Mouse (Mus musculus): ENCODE measurements at regions not wholly inside any gene's neighbourhood (a gene's known extent, or its start where the extent isn't known, plus 50 kb on each side); places are given as distances from the start of the nearest gene placed in this dataset.
A peak's percentile ranks its signal among the peaks of the same experiment; 100 is the strongest.

DNA sequence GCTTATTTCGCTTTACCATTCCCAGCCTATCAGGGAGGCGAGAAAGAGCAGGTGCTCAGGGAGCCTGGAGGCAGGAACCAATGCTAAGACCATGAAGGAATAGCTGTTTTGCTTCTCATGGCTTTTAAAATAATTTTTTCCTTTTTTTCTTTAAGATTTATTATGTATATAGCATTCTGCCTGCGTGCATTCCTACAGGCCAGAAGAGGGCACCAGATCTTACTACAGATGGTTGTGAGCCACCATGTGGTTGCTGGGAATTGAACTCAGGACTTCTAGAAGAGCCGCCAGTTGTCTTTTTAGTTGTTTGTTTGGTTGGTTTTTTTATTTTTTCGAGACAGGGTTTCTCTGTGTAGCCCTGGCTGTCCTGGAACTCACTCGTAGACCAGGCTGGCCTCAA is 113.6 kb upstream of the Armc2 start:
- Histone ChIP-seq H3K27ac (peak overlapping the region; percentile 16; the same call in 1 of the 2 replicates), H3K9me3 (no peaks in the 10 kb centered on the region), H3K36me3 (replicated peaks) (no peaks in the 10 kb centered on the region), H3K27me3 (ENCODE audit: poor library complexity, severe bottlenecking) (no peaks in the 10 kb centered on the region), H3K4me1 (peaks cover 10% of the 10 kb centered on the region; the same call in 1 of the 2 replicates), H3K4me3 (no peak overlapping the region)
- WGBS, result 91% methylated on average over 6 of the region's 6 CpGs
- no peak for DNase-seq (ENCODE audit: extremely low spot score, low spot score)

GRCm38 (mm10) chr10:42131298-42131697 is 113.1 kb upstream of the Armc2 start:
- Histone ChIP-seq H3K27me3 (ENCODE audit: poor library complexity, severe bottlenecking) (no peaks in the 10 kb centered on the region), H3K4me3 (no peak overlapping the region), H3K36me3 (replicated peaks) (no peaks in the 10 kb centered on the region), H3K4me1 (peaks cover 10% of the 10 kb centered on the region; the same call in 1 of the 2 replicates), H3K27ac (peak overlapping the region; percentile 16; the same call in 1 of the 2 replicates), H3K9me3 (no peaks in the 10 kb centered on the region)
- no peak for DNase-seq (ENCODE audit: extremely low spot score, low spot score)
- 87% methylated on average over 2 of the region's 2 CpGs for WGBS

- H3K4me1 ChIP-seq, result 0 out of 2 replicates have a peak, but pooled peaks cover 3% of the 10 kb centered on the region
- H3K36me3 ChIP-seq (replicated peaks), result no peaks in the 10 kb centered on the region
- H3K27ac ChIP-seq, result no peak overlapping the region
- no peaks in the 10 kb centered on the region for H3K27me3 ChIP-seq (ENCODE audit: poor library complexity, severe bottlenecking)
- no peak overlapping the region for H3K4me3 ChIP-seq
- DNase-seq (ENCODE audit: extremely low spot score, low spot score), result no peak
- 90% methylated on average over 14 of the region's 14 CpGs for WGBS
- no peaks in the 10 kb centered on the region for H3K9me3 ChIP-seq
These were observed 109.7 kb upstream of the Armc2 start for GRCm38 (mm10) chr10:42127865-42128419.

DNA sequence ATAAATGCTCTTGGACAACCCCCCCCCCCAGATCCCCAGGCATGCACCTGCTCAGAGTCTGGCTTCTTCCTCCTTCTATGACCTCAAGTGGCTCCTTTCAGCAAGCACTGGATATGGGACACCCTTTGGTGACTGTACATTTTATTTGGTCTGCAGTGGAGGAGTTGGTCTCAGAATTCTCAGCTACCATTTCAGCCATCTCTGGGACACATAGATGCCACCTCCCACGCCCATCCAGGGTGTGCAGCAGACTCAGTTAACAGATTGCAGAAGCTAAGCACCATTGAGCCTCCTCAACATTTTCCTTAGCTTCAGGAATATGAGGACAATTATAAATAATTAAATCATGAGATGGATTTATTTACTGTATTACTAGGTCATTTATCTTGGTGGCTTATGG is 108.6 kb upstream of the Armc2 start:
- Histone ChIP-seq H3K27me3 (ENCODE audit: poor library complexity, severe bottlenecking) (no peaks in the 10 kb centered on the region), H3K9me3 (no peaks in the 10 kb centered on the region), H3K4me3 (no peak overlapping the region), H3K36me3 (replicated peaks) (no peaks in the 10 kb centered on the region), H3K4me1 (peaks cover 3% of the 10 kb centered on the region; the same call in 1 of the 2 replicates), H3K27ac (no peak overlapping the region)
- DNase-seq (ENCODE audit: extremely low spot score, low spot score), result no peak
- WGBS, result 83% methylated on average over 1 of the region's 1 CpGs

DNA sequence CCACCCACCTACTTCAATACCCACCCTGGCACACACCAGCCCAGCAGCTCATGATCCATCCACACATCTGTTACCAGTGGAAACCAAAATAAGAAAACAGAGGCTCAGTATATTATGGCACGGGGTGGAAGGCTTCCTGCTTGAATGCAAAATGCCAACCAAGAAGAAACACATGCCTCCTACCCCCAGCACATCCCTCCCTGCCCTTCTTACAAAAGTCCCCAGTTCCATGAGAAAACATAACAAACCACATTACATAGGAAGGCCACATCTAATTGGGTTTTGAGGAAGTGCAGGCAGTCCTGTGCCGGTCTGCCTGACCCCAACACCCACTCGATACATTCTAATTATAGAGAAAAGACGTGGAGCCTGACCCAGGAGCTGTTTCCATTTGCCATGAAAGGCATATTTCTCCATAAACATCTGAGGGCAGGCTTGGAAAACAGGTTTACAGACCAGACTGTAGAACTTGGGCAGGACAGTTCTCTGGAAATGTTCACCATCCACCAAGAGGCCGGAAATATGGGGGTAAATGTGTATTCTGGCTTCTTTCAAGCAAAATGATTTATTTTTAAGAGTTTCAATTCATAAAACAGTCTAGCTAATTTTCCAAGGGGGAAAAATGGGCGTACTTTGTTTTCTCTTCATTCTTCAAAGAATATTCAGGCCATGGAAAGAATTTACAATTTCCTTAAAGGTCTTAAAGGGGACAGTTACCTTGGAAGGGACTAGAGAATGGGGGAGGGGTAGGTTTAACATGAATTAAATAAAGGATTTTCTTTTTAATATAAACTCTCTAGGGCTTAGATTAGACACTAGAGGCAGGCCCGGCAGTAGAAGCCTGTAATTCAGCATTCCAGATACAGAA is 104.8 kb upstream of the Armc2 start:
- Histone ChIP-seq H3K27ac (no peak overlapping the region), H3K4me1 (no peaks in the 10 kb centered on the region; the same call in 1 of the 2 replicates), H3K9me3 (no peaks in the 10 kb centered on the region), H3K4me3 (no peak overlapping the region), H3K27me3 (ENCODE audit: poor library complexity, severe bottlenecking) (no peaks in the 10 kb centered on the region), H3K36me3 (replicated peaks) (no peaks in the 10 kb centered on the region)
- 82% methylated on average over 7 of the region's 7 CpGs for WGBS
- no peak for DNase-seq (ENCODE audit: extremely low spot score, low spot score)

GRCm38 (mm10) chr10:42121984-42122383 is 103.7 kb upstream of the Armc2 start:
- Histone ChIP-seq H3K4me1 (no peaks in the 10 kb centered on the region; the same call in 1 of the 2 replicates), H3K9me3 (no peaks in the 10 kb centered on the region), H3K4me3 (no peak overlapping the region), H3K27ac (no peak overlapping the region), H3K27me3 (ENCODE audit: poor library complexity, severe bottlenecking) (no peaks in the 10 kb centered on the region), H3K36me3 (replicated peaks) (no peaks in the 10 kb centered on the region)
- 73% methylated on average over 4 of the region's 4 CpGs for WGBS
- DNase-seq (ENCODE audit: extremely low spot score, low spot score), result no peak

GRCm38 (mm10) chr10:42119326-42119725 is 101.1 kb upstream of the Armc2 start:
- Histone ChIP-seq H3K4me3 (no peak overlapping the region), H3K36me3 (replicated peaks) (no peaks in the 10 kb centered on the region), H3K27ac (no peak overlapping the region), H3K4me1 (no peaks in the 10 kb centered on the region; the same call in 1 of the 2 replicates), H3K27me3 (ENCODE audit: poor library complexity, severe bottlenecking) (no peaks in the 10 kb centered on the region), H3K9me3 (no peaks in the 10 kb centered on the region)
- DNase-seq (ENCODE audit: extremely low spot score, low spot score), result no peak
- 80% methylated on average over 12 of the region's 12 CpGs for WGBS

DNA sequence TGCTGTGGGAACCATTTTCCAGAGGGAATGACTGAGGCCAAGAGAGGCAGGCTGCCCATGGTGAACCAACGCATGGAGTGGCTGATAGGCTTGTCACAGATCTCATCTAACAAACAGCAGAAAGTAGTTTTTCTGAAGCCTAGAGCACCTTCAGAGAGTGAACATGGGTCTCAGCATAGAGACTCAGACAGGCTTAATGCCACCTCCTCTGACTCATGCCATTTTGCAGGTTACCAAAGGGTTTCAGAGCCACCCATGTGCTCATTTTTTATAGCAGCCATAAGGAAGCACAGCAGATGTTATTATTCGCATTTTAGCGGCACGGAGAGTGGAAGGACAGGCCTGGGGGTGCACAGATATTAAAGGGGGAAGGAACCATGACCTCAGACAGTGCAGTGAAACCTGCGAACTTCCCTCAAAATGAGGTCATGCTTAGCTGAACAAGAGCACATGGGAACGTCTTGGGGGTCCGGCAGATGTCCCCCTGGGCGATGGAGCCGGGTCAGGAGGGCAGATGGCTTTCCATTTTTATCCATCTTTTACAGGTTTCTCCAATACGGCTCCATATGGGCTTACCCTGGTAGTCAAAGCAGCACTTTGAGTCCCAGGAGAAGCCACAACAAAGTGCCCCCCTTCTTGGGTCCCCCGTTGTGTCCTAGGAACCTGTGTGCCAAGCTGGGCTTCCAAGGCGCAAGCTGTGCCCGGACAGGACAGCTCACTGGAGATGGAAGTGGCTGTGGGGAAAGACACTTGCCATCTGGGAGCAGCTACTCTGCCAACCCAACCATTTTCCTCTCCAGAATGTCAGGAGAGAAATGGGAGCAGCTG is 100.3 kb upstream of the Armc2 start:
- no peaks in the 10 kb centered on the region; the same call in 1 of the 2 replicates for H3K4me1 ChIP-seq
- H3K36me3 ChIP-seq (replicated peaks), result no peaks in the 10 kb centered on the region
- no peak overlapping the region for H3K4me3 ChIP-seq
- H3K27me3 ChIP-seq (ENCODE audit: poor library complexity, severe bottlenecking), result no peaks in the 10 kb centered on the region
- peaks cover 2% of the 10 kb centered on the region for H3K9me3 ChIP-seq
- WGBS, result 85% methylated on average over 13 of the region's 13 CpGs
- no peak overlapping the region for H3K27ac ChIP-seq
- no peak for DNase-seq (ENCODE audit: extremely low spot score, low spot score)

DNA sequence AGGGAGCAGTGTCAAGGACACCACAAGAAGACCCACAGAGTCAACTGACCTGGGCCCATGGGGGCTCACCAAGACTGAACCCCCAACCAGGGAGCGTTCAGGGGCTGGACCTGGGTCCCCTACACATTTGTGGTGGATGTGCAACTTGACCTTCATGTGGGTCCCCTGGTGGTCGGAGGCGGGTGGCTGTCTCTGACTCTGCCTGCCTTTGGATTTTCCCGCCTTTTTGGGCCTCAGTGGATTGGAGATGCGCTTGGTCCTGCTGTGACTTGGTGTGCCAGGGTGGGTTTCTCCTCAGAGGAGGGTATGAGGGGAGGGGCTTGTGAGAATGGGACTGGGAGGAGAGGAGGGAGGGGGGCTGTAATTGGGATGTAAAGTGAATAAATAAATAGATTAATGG is 99.3 kb upstream of the Armc2 start:
- Histone ChIP-seq H3K4me1 (no peaks in the 10 kb centered on the region; the same call in 1 of the 2 replicates), H3K27me3 (ENCODE audit: poor library complexity, severe bottlenecking) (no peaks in the 10 kb centered on the region), H3K4me3 (no peak overlapping the region), H3K9me3 (peaks cover 6% of the 10 kb centered on the region), H3K27ac (no peak overlapping the region), H3K36me3 (replicated peaks) (no peaks in the 10 kb centered on the region)
- DNase-seq (ENCODE audit: extremely low spot score, low spot score), result no peak
- 90% methylated on average over 5 of the region's 5 CpGs for WGBS

GRCm38 (mm10) chr10:42115920-42116298 is 97.7 kb upstream of the Armc2 start:
- Histone ChIP-seq H3K36me3 (replicated peaks) (no peaks in the 10 kb centered on the region), H3K4me3 (no peak overlapping the region), H3K27me3 (ENCODE audit: poor library complexity, severe bottlenecking) (no peaks in the 10 kb centered on the region), H3K4me1 (no peaks in the 10 kb centered on the region), H3K27ac (no peak overlapping the region), H3K9me3 (peaks cover 6% of the 10 kb centered on the region)
- WGBS, result 87% methylated on average over 4 of the region's 4 CpGs
- no peak for DNase-seq (ENCODE audit: extremely low spot score, low spot score)

DNA sequence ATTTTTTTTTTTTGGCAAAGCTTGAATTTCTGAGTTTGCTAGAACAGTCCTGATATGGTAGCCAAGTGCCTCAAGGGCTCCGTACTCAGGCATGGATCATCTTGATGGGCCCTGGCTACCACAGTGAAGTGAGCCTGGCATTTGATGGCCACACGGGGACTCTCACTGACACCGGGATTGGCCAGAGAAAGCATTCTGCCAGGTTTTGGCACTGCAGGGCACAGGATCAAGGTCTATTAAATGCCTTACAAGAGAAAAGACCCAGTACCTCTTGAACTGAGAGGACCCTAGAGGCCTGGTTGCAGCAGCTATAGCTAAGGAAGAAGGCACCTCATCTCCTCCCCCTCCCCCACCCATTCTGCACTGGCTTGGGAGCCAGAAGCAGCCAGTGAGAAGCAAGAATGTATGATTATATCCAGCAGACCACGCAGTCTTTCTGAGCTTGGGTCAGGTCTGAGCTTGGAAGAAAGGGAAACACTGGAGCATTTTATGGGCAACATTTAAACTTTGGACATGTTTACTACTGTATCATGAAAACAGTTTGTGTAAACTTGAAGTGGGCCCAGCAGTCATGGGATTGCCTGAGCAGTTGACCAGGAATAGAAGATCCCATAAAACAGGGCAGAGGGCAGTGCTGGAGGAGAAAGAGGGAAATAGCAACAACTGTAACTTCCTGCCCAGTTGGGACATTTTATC is 97.1 kb upstream of the Armc2 start:
- H3K4me3 ChIP-seq, result no peak overlapping the region
- WGBS, result 86% methylated on average over 4 of the region's 4 CpGs
- no peaks in the 10 kb centered on the region for H3K36me3 ChIP-seq (replicated peaks)
- no peaks in the 10 kb centered on the region for H3K27me3 ChIP-seq (ENCODE audit: poor library complexity, severe bottlenecking)
- no peak overlapping the region for H3K27ac ChIP-seq
- H3K4me1 ChIP-seq, result peaks cover 3% of the 10 kb centered on the region; the same call in 1 of the 2 replicates
- peaks cover 6% of the 10 kb centered on the region for H3K9me3 ChIP-seq
- DNase-seq (ENCODE audit: extremely low spot score, low spot score), result no peak

DNA sequence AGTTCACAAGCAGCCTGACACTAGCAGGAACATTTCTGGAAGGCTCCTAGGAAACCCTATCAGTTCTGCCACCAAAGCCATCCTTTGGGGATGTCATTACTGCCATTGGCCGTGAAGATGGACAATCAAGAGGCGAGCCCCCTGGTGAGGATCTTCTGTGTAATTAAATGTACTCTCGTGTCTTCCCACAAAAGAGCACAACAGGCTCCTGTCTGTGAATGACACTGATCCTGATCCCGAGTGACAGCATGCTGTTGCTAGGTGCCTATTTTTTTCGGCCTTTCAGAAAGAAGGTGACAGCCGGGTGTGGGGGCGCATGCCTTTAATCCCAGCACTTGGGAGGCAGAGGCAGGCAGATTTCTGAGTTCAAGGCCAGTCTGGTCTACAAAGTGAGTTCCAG is 92.5 kb upstream of the Armc2 start:
- Histone ChIP-seq H3K4me3 (no peak overlapping the region), H3K4me1 (peaks cover 26% of the 10 kb centered on the region), H3K9me3 (peaks cover 6% of the 10 kb centered on the region), H3K36me3 (replicated peaks) (no peaks in the 10 kb centered on the region), H3K27ac (no peak overlapping the region), H3K27me3 (ENCODE audit: poor library complexity, severe bottlenecking) (no peaks in the 10 kb centered on the region)
- no peak for DNase-seq (ENCODE audit: extremely low spot score, low spot score)
- WGBS, result 58% methylated on average over 7 of the region's 7 CpGs

Data from forebrain, embryonic 10.5 days (tissue).